Mouse (Mus musculus) gastrocnemius, postnatal 36 days (tissue): ENCODE measurements around the gene Elmod1. TPM values are rescaled to one million over a fixed set of nuclear protein-coding genes. Genes with fewer than 3 reads are reported as not detected.
A peak's percentile ranks its signal among the peaks of the same experiment; 100 is the strongest.

Source experiments
- DNase-seq, 2 experiments: peaks; one replicate each; pipeline ENCODE4 v3.0.0; 2022
- intact Hi-C: fragments of 180-260 bp; cut with DNase I; formaldehyde crosslinking; loops from one replicate; pipeline ENCODE4 v1.15.1; 2025
- total RNA-seq, 2 experiments: library from RNA; stranded (reverse); gene quantifications; 2 replicates each; pipeline ENCODE4 v1.2.3; 2021

Gene Elmod1
- total RNA-seq, 2 experiments from 2014 or later = not detected

DNA sequence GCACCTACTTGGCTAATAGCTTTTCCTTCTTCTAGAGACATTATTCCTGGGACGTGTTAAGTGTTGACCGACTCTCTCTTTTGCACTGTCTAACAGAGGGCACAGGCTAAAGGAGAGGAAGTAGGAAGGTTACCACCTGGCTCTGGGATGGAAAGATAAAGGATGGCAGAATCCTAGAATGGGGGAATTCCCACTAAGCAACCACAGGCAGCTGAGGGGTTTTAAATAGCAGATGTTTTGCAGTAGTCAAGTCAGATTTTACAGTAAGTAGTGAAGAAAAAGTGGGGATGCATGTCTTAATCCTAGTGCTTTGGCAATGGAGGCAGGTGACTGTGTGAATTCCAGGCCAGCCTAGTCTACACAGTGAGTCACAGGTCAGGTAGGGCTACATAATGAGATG lies 64.3 kb downstream of the Elmod1 start:
- no peak for DNase-seq
- intact Hi-C loops = no loop called here

DNA sequence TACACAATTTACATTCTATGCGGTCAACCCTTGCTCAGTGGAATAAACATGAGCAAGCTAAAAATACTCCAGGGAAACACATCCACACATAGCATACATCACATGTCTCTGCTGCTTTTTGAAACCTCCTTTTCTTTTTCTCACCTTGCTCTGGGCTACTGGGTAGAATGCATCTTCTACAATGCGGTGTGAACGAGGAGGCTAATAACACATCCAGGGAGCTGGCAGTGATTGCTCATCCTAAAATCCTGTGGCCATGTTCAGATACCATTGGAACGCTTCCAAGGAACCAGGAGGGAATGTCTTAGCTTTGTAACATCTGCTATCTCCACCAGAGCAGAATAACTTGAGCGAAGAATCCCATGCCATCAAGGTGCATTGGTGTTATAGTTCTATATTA lies 64.8 kb downstream of the Elmod1 start:
- intact Hi-C loops = no loop called here
- no peak for DNase-seq

DNA sequence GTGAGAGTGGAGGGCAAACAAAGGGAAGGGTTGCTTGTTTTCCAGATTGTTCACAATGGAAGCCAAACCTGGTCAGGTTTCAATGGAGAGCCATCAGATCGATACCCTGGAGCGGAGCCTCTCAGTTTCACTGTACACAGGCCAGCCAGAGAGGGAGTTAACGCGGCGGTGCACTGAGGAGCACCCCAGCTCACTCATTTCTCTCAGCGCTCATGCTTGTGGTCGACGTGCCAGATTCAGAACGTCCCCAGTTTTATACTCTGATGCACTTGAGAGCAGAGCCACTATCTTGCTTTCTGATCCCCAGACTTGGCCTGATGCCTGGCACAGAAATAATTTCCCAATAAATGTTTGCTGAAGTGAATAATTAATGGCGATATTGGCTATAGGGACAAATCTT lies 68.3 kb downstream of the Elmod1 start:
- intact Hi-C loops = no loop called here

DNA sequence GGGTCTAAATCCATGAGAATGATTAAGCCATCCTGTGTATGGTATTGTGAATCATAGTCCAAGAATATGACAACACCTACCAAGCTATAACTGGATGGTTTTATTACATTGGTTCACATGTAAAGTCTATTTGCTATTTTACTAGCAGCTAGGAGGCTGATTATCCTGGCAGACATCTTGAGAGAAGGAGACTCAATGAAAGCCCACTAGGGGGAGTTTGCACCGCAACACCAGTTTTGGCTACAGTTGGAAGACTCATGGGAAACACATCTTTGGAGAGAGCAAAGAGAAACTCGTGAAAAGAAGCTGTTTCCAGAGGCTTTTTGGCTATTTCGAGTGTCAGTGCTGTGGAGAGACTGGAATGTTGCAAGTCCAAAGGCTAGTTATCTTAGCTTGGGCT lies 69.7 kb downstream of the Elmod1 start:
- DNase-seq = no peak
- intact Hi-C loops = no loop called here

More for the DNA sequence above, 68.3 kb downstream of the Elmod1 start:
- DNase-seq = no peak

DNA sequence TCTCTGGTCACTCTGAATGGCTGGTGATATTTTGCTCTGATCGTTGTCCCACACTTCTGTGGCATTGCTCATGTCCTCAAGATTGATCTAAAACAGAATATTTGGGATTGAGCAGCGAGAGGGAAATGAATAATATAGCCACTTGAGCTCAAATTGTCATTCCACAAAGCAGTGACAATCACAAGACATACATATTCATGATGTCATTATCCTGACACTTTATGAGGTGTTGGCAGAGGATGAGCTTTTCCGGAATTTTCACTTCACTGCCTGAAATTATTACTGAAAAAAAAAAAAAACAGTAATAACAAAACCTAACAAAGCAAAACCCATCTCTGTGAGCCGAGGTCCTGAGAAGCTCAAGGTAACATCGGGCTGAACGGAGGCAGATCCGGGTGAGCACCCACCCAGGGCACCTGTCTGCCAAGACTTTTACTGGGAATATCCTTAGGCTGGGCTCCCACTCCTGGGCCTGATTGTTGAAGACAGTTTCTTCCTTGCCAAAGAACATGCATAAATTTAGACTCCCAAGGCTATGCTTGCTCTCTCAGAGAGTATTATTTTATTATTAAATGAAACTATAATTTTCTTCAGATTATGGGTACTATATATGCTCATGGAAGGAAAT lies 71.8 kb downstream of the Elmod1 start:
- no peak for DNase-seq
- intact Hi-C loops = no loop called here

DNA sequence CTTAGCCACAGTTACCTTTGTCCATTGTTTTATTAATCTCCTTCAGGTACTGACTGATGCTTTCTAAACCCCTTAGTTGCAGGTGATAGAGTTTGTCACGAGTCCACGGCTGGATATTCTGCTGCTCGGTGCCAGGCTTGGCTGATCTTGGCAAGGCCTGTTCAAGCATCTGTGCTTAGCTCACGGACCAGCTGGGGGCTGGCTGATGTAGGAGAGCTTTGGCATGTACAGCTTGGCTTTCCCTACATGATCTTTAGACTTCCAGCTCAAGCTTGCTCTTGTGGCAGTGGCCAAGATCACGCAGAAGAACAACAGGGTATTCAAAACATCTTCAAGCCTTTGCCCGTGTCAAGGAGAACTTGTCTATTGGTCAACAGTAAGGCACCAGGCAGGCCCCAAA lies 75.3 kb downstream of the Elmod1 start:
- DNase-seq = no peak
- intact Hi-C loops = no loop called here

DNA sequence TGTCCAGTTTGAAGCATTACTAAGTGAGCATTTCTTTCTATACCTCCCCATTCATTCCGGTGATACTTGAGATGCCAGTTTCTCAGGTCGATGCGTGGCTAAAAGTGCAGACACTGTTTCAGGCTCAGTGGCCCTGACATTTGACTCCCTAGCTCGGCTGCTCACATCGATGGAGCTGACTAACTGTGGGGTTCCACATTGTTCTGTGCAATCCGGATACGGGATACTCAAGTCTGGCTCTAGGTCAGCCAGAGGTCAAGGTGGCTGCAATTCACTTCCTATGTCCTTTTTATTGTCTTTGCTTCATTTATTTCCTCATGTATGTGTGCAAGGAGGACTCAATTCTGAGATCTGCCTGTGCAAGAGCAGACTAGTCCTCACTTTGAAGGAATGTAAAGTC lies 79.3 kb downstream of the Elmod1 start:
- no peak for DNase-seq
- intact Hi-C loops = no loop called here

DNA sequence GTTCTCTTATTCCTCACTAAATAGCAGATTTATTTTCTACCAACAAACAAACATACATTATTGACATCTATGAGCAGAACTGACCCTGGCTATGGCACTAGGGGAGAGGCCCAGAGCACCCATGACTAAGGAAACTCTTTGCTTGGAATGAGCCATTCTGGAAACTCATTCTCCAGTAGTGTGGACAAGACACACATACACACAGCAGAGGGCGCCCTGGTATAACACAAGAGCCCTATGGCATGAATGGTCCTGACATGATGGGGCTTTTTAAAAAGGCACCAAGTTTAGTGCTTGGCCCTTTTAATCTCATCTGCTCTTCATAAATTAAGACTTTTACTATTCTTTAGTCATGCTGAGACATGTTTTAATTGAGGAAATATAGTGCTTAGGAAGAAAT lies 85.0 kb downstream of the Elmod1 start:
- peak in 1 of 2 experiments; percentile 8 for DNase-seq
- intact Hi-C loops = loop anchor here (5.0 kb wide), 1 partner anchor 102 kb away; no protein-coding TSS in a partner anchor

DNA sequence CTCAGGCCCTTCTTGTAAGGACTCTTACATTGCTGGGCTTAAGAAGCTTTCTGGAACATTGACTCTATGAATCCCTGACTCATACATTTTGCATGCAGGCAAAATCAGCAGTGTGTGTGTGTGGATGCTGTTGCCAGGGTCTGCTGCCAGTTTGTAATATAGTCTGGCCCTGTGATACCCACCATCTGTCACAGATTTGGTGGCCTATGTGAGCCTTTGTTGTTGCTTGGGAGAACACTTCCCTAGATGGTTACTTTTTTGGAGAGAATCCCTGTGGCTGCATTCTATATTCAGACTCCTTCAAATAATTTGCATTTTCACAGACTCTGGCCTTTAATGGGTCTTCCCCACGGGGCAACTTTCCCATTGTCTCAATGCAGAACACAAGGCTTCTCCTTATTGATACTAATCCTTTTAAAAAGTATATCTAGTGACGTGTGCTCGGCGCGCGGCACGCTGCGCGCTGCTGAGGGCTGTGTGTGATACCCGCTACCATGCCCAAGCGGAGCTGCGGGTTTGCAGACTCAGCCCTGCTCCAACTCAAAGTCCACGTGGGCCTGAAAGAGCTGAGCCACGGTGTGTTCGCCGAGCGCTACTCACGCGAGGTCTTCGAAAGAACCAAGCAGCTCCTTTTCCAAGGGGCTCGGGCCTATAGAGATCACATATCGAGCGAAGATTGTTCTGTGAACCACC lies 91.4 kb downstream of the Elmod1 start:
- intact Hi-C loops = no loop called here
- DNase-seq = no peak

DNA sequence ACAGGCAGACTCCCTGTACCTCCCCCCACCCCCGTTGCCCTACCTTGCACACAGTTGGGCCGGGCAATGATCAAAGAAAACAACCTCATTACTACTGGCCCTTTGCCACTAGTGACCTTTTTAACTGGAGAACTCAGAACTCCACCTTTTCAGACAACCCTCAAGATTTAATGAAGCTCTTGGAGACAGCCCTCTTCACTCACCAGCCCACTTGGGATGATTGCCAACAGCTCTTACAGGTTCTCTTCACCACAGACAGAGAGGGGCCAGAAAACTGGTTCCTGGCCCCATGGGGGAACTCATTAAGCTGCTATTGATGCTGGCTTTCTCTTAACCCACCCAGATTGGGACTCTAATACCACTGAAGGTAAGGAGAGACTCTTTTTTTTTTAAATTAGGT lies 97.7 kb downstream of the Elmod1 start:
- no peak for DNase-seq
- intact Hi-C loops = loop anchor here (2.0 kb wide), 1 partner anchor 45 kb away; no protein-coding TSS in a partner anchor

DNA sequence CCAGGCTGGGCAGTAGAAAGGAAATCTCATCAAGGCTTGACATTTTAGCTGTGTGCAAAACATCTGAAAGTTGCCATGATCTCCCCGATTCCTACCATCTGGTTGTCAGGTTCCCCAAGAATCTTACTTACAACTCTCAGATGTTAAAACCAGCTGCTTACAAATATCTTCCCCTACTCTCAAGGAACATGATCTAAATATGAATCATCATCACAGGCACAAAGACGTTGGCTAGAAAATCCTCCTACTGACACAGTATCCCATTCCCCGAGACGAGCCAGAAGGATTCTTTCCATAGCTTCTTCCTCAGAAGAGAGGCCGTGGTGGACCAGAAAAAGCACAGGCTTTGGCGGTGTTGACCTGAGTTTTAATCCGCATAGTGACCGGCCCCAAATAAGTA lies 101.9 kb downstream of the Elmod1 start:
- DNase-seq = no peak
- intact Hi-C loops = no loop called here

Other genes starting within 250 kb of the Elmod1 start
- gene Slc35f2, start 203.8 kb downstream of the Elmod1 start, total RNA-seq = not detected
- gene Sln, start 125.1 kb downstream of the Elmod1 start, total RNA-seq = 1 to 10 TPM in 1 of 2 experiments, not detected in 1; 2.7 TPM
- gene Tnfaip8l3, start 93.1 kb upstream of the Elmod1 start, total RNA-seq = not detected